Mouse (Mus musculus) Patski (cell line): ENCODE data around the gene Zfand3. TPM values are rescaled to one million over a fixed set of nuclear protein-coding genes. Genes with fewer than 3 reads are reported as not detected.

ENCODE experiments used
- ATAC-seq: fragments of 100-300 bp; one replicate; pipeline ENCODE4 v1.8.0; 2021
- CTCF ChIA-PET: fragments of 350-600 bp; sonication (Branson Sonifier 250); formaldehyde crosslinking; loops from one replicate; lab custom pipeline; 2022; ENCODE audit warnings: inconsistent platforms; lab: Charles Lee
- POLR2A ChIA-PET: fragments of 350-600 bp; sonication (Branson Sonifier 250); formaldehyde crosslinking; loops from one replicate; lab custom pipeline; 2022; ENCODE audit warnings: antibody characterized with exemption, inconsistent platforms; lab: Charles Lee
- DNase-seq: peaks from one replicate; pipeline ENCODE4 v3.0.0-alpha.2; 2011; ENCODE audit warnings: low read depth, low spot score
- H3K27me3 ChIP-seq: fragments of 371-371 bp; one replicate; pipeline ENCODE4 v1.5.1; 2021
- CTCF ChIP-seq: fragments of 100-300 bp; IDR thresholded peaks from one replicate; pipeline ENCODE4 v1.5.1; 2021
- in situ Hi-C: fragments of 300-500 bp; cut with MboI; formaldehyde crosslinking; loops from 3 replicates; pipeline ENCODE4 v1.11.1; 2018; ENCODE audit warnings: low pct_unique_long_range_greater_than_20kb, mixed read lengths
- polyA plus RNA-seq: library from polyadenylated mRNA; unstranded; gene quantifications from one replicate; pipeline ENCODE4 v1.2.3, GENCODE M21; 2021

Zfand3 gene
- polyA plus RNA-seq, 1 experiment from 2014 or later: 133 TPM

DNA sequence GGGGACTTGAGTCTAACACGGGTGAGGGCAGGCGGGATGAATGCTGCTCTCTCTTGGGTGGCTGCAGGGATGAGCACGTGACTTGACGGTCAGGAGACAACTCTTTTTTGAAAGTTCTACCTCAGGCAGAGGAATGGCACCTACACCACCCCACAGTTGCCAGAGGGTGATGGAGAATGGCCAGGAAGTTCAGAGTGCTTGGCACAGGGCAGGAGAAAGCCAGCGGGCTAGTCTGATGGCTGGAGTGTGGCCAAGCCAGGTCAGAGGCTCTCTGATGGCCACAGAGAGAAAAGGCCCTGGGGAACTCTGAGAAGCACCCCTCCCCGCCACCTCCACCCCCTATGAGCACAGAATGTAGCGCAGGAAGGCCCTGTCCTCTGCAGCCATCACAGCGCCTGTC, 205.7 kb downstream of the Zfand3 start:
- CTCF ChIA-PET: no interaction called here
- in situ Hi-C loops: no loop called here
- no peak for TF ChIP-seq CTCF
- POLR2A ChIA-PET: no interaction called here
- H3K27me3 ChIP-seq: no peaks in the 10 kb centered on the region
- DNase-seq (no peak), ATAC-seq (no peak)

- no peak for ATAC-seq
- in situ Hi-C loops: no loop called here
- TF ChIP-seq CTCF: no peak
- DNase-seq: no peak
- H3K27me3 ChIP-seq: no peaks in the 10 kb centered on the region
- ChIA-PET POLR2A (interaction anchor here (0.6 kb wide), 1 partner anchor 237 kb away, joined by 3 read pairs; no protein-coding TSS in a partner anchor), CTCF (no interaction called here)
These were observed 206.4 kb downstream of the Zfand3 start for GRCm38 (mm10) chr17:30210936-30211335.

GRCm38 (mm10) chr17:30212647-30213046, 208.1 kb downstream of the Zfand3 start:
- POLR2A ChIA-PET: no interaction called here
- no peaks in the 10 kb centered on the region for H3K27me3 ChIP-seq
- CTCF ChIA-PET: interaction anchor here (1.0 kb wide), 1 partner anchor 30 kb away, joined by 3 read pairs; no protein-coding TSS in a partner anchor
- DNase-seq (no peak), ATAC-seq (no peak)
- in situ Hi-C loops: no loop called here
- TF ChIP-seq CTCF: no peak

DNA sequence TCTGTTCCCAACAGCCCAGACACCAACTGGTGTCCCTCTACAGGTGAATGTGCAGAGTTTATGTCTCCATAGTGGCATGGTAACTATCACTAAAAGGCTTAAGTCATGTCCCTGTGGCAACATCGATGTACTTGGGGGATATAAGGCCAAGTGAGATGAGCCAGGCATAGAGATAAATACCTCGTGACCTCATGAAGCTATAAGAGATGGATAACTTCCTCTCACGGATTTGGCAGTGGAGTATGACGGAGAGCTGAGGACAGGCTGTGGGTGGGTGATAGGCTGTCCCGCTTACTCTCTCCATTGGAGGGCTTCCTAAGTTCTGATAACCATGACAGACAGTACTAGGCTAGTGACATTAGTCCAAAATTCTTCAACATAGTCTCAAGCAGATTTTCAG, 208.8 kb downstream of the Zfand3 start:
- no peaks in the 10 kb centered on the region for H3K27me3 ChIP-seq
- ChIA-PET CTCF (interaction anchor here (1.0 kb wide), 1 partner anchor 31 kb away, joined by 3 read pairs; no protein-coding TSS in a partner anchor), POLR2A (no interaction called here)
- ATAC-seq (no peak), DNase-seq (no peak)
- in situ Hi-C loops: no loop called here
- no peak for TF ChIP-seq CTCF

DNA sequence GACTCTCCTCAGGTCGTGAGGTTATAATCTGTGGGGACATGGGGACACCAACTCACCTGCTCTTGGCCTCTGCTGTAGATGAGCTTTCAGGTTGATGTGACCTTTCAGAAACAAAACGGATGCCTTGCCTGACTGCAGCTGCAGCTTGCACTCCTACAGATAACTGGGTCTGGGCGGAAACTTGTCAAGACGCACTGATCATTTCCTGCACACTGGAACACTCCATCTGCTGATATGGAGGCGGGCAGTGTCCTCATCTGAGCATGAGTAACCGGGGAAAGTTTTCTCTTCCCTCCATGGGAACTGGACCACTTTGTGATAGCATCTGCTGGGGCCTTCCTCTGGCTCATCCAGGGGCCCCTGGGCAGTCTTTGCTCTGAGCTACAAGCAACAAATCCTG, 209.9 kb downstream of the Zfand3 start:
- in situ Hi-C loops: no loop called here
- CTCF ChIA-PET: interaction anchor here (1.6 kb wide), 1 partner anchor 11 kb away, joined by 4 read pairs; no protein-coding TSS in a partner anchor
- H3K27me3 ChIP-seq: no peaks in the 10 kb centered on the region
- ATAC-seq (no peak), DNase-seq (no peak)
- no peak for TF ChIP-seq CTCF
- POLR2A ChIA-PET: interaction anchor here (1.0 kb wide), 1 partner anchor 104 kb away, joined by 3 read pairs; no protein-coding TSS in a partner anchor

DNA sequence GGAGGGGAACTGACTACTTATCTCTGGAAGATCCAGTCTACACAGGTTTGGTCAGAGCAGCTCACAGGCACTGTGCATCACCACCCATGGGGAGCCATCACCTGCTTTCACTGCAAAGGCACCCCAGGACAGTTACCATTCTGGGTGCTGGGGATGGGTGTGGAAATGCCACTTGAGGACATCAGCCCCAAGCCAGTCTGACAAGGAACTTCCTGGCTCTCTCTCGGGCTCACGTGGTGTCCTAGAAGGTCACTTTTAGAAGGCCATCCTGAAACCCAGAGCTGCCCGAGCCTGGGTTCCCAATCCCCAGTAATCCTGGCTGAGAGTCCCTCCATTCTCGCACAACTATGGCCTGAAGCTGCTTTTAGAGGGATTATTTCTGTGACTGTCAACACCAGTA, 211.2 kb downstream of the Zfand3 start:
- in situ Hi-C loops: no loop called here
- POLR2A ChIA-PET: no interaction called here
- no peak for TF ChIP-seq CTCF
- CTCF ChIA-PET: no interaction called here
- H3K27me3 ChIP-seq: no peaks in the 10 kb centered on the region
- DNase-seq (no peak), ATAC-seq (no peak)

- in situ Hi-C loops: no loop called here
- no peak for DNase-seq
- ChIA-PET POLR2A (no interaction called here), CTCF (interaction anchor here (1.1 kb wide), 1 partner anchor 10 kb away, joined by 3 read pairs; no protein-coding TSS in a partner anchor)
- no peak for ATAC-seq
- no peak for TF ChIP-seq CTCF
- no peaks in the 10 kb centered on the region for H3K27me3 ChIP-seq
These were observed 217.1 kb downstream of the Zfand3 start for GRCm38 (mm10) chr17:30221677-30222076.

GRCm38 (mm10) chr17:30222361-30222760, 217.8 kb downstream of the Zfand3 start:
- POLR2A ChIA-PET: no interaction called here

DNA sequence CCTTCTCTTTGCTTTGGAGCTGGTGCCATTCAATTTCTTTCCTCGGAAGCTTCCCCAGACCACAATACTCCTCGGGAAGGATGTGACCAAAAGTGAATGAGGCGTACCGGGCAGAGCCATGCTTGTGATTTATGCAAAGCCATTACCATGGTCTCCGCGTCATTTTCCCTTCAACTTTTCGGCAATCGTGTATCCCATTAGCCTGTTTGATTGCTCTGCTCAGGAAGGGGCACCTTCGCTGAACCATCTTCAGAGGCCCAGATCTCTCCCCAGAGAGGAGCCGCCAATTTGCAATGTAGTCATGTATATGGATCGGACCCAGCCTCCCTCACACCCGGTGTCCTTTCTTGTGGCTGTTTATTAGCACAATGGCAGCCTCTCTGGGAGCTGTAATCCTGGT, 218.3 kb downstream of the Zfand3 start:
- POLR2A ChIA-PET: no interaction called here
- ATAC-seq: no peak
- TF ChIP-seq CTCF: no peak
- CTCF ChIA-PET: no interaction called here
- no peaks in the 10 kb centered on the region for H3K27me3 ChIP-seq
- no peak for DNase-seq
- in situ Hi-C loops: no loop called here

More at GRCm38 (mm10) chr17:30222361-30222760, 217.8 kb downstream of the Zfand3 start:
- ATAC-seq (no peak), DNase-seq (no peak)
- H3K27me3 ChIP-seq: no peaks in the 10 kb centered on the region
- no peak for TF ChIP-seq CTCF
- in situ Hi-C loops: no loop called here
- CTCF ChIA-PET: interaction anchor here (1.1 kb wide), 1 partner anchor 11 kb away, joined by 3 read pairs; no protein-coding TSS in a partner anchor

GRCm38 (mm10) chr17:30225030-30225740, 220.7 kb downstream of the Zfand3 start:
- H3K27me3 ChIP-seq: no peaks in the 10 kb centered on the region
- in situ Hi-C loops: no loop called here
- CTCF ChIA-PET: interaction anchor here (1.1 kb wide), 1 partner anchor 11 kb away, joined by 4 read pairs; no protein-coding TSS in a partner anchor
- DNase-seq: no peak
- ATAC-seq: no peak
- POLR2A ChIA-PET: interaction anchor here (0.5 kb wide), 1 partner anchor 28 kb away, joined by 4 read pairs; no protein-coding TSS in a partner anchor
- TF ChIP-seq CTCF: no peak
